Mouse (Mus musculus) kidney, postnatal 36 days (tissue): ENCODE measurements around the gene Ripor2.
"Not testable (repeated sequence)": the region's sequence is repeated elsewhere in the genome, so short reads cannot be mapped to it uniquely, and the experiment has no call there.

Source experiments
- DNase-seq, 2 experiments: peaks; one replicate each; pipeline ENCODE4 v3.0.0; 2021 to 2022; ENCODE audit warnings: mixed read lengths in 2 of 2

Ripor2 gene

GRCm38 (mm10) chr13:24715601-24716000 is 133.6 kb downstream of the Ripor2 start:
- DNase-seq = no peak

GRCm38 (mm10) chr13:24716441-24716840 is 134.5 kb downstream of the Ripor2 start:
- DNase-seq = no peak

GRCm38 (mm10) chr13:24717677-24718076 is 135.7 kb downstream of the Ripor2 start:
- DNase-seq = no peak

- DNase-seq = peak in 1 of 2 experiments; percentile 24
These were observed 139.5 kb downstream of the Ripor2 start for GRCm38 (mm10) chr13:24721502-24721901.

- DNase-seq = peak; percentile 37 to 55
These were observed 141.9 kb downstream of the Ripor2 start for GRCm38 (mm10) chr13:24723699-24724394.

- no peak for DNase-seq
These were observed 142.4 kb downstream of the Ripor2 start for GRCm38 (mm10) chr13:24724395-24724759.

GRCm38 (mm10) chr13:24729128-24729527 is 147.1 kb downstream of the Ripor2 start:
- no peak for DNase-seq

GRCm38 (mm10) chr13:24734502-24734901 is 152.5 kb downstream of the Ripor2 start:
- no peak for DNase-seq

- no peak for DNase-seq
These were observed 153.7 kb downstream of the Ripor2 start for GRCm38 (mm10) chr13:24735608-24736131.

GRCm38 (mm10) chr13:24741028-24741427 is 159.0 kb downstream of the Ripor2 start, which contains the start of gene Armh2:
Armh2 (plus strand) TSS chr13:24741232.
- no peak for DNase-seq

GRCm38 (mm10) chr13:24747823-24748222 is 165.8 kb downstream of the Ripor2 start:
- no peak for DNase-seq

GRCm38 (mm10) chr13:24750807-24751206 is 168.8 kb downstream of the Ripor2 start:
- DNase-seq = no peak

- DNase-seq = no peak
These were observed 169.4 kb downstream of the Ripor2 start for GRCm38 (mm10) chr13:24751396-24751795.

- no peak for DNase-seq
These were observed 174.8 kb downstream of the Ripor2 start for GRCm38 (mm10) chr13:24756756-24757155.

GRCm38 (mm10) chr13:24757820-24758564 is 176.0 kb downstream of the Ripor2 start:
- DNase-seq = no peak

- DNase-seq = no peak
These were observed 177.5 kb downstream of the Ripor2 start for GRCm38 (mm10) chr13:24759451-24759850.

- DNase-seq = peak; percentile 12 to 17
These were observed 178.4 kb downstream of the Ripor2 start for GRCm38 (mm10) chr13:24760351-24760870.

GRCm38 (mm10) chr13:24761083-24761402 is 179.1 kb downstream of the Ripor2 start:
- no peak for DNase-seq

GRCm38 (mm10) chr13:24761403-24762227 is 179.6 kb downstream of the Ripor2 start, which contains the start of gene Gmnn:
Gmnn (minus strand) TSS chr13:24761923.
- peak; percentile 87 to 94 for DNase-seq

GRCm38 (mm10) chr13:24762254-24762653 is 180.3 kb downstream of the Ripor2 start:
- DNase-seq = no peak

- not testable (repeated sequence) for DNase-seq
These were observed 185.8 kb downstream of the Ripor2 start for GRCm38 (mm10) chr13:24767809-24768208.

GRCm38 (mm10) chr13:24771482-24771881 is 189.5 kb downstream of the Ripor2 start:
- DNase-seq = not testable (repeated sequence)
